Mouse (Mus musculus) heart, embryonic 14.5 days (tissue): ENCODE measurements at regions not wholly inside any gene's neighbourhood (a gene's known extent, or its start where the extent isn't known, plus 50 kb on each side); places are given as distances from the start of the nearest gene placed in this dataset.

Experiments
- ATAC-seq: fragments of 200-750 bp; cut with Nextera tagmentation; 2 replicates; pipeline ENCODE4 v1.8.0; 2017; ENCODE audit warnings: low read depth, moderate TSS enrichment; ENCODE audit not compliant: insufficient number of reproducible peaks, insufficient read depth, low FRiP score
- H3K27ac ChIP-seq, 2 experiments: fragments of 200-500 bp in 1 of 2; fragments of 300-500 bp in 1 of 2; sonication (generic) in 1 of 2; replicated peaks in 1 of 2; 2 replicates each; pipeline ENCODE4 v1.5.1; 2012 to 2014; ENCODE audit warnings: low read depth in 2 of 2, low read length in 2 of 2, control low read depth in 1 of 2, mild to moderate bottlenecking in 1 of 2, mixed read lengths in 1 of 2; ENCODE audit not compliant: control insufficient read depth in 1 of 2, insufficient read depth in 1 of 2
- H3K27me3 ChIP-seq: fragments of 300-500 bp; sonication (generic); 2 replicates; pipeline ENCODE4 v1.6.1; 2014; ENCODE audit warnings: mild to moderate bottlenecking, low read length, control low read depth; ENCODE audit not compliant: control insufficient read depth, insufficient read depth
- H3K36me3 ChIP-seq: fragments of 300-500 bp; sonication (generic); 2 replicates; pipeline ENCODE4 v1.6.1; 2014; ENCODE audit warnings: mild to moderate bottlenecking, control low read depth, low read length, mixed read lengths; ENCODE audit not compliant: control insufficient read depth, insufficient read depth
- H3K4me1 ChIP-seq, 2 experiments: fragments of 200-500 bp in 1 of 2; fragments of 300-500 bp in 1 of 2; sonication (generic) in 1 of 2; 2 replicates each; pipeline ENCODE4 v1.6.1; 2012 to 2014; ENCODE audit warnings: low read length in 2 of 2, control low read depth in 1 of 2, mixed read lengths in 1 of 2; ENCODE audit not compliant: control insufficient read depth in 2 of 2, insufficient read depth in 2 of 2
- H3K4me2 ChIP-seq: fragments of 300-500 bp; sonication (generic); 2 replicates; pipeline ENCODE4 v1.6.1; 2014; ENCODE audit warnings: mild to moderate bottlenecking, low read length
- H3K4me3 ChIP-seq, 2 experiments: fragments of 200-500 bp in 1 of 2; fragments of 300-500 bp in 1 of 2; sonication (generic) in 1 of 2; 2 replicates each; pipeline ENCODE4 v1.5.1; 2012 to 2014; ENCODE audit warnings: low read length in 2 of 2, mild to moderate bottlenecking in 2 of 2, control low read depth in 1 of 2, low read depth in 1 of 2, moderate library complexity in 1 of 2; ENCODE audit not compliant: control insufficient read depth in 1 of 2, insufficient read depth in 1 of 2
- H3K9ac ChIP-seq: fragments of 300-500 bp; sonication (generic); 2 replicates; pipeline ENCODE4 v1.6.1; 2014; ENCODE audit warnings: mild to moderate bottlenecking, low read length
- H3K9me3 ChIP-seq: fragments of 300-500 bp; sonication (generic); 2 replicates; pipeline ENCODE4 v1.6.1; 2016; ENCODE audit warnings: low read length, control low read depth; ENCODE audit not compliant: control insufficient read depth
- WGBS: fragments of 180-500 bp; shearing (Covaris S2); extraction: QIAGEN DNeasy Blood & Tissue Kit; methylation state at CpG from one replicate; pipeline ENCODE4 v1.1.7; 2014; 5-methylcytosine and 5-hydroxymethylcytosine counted together

DNA sequence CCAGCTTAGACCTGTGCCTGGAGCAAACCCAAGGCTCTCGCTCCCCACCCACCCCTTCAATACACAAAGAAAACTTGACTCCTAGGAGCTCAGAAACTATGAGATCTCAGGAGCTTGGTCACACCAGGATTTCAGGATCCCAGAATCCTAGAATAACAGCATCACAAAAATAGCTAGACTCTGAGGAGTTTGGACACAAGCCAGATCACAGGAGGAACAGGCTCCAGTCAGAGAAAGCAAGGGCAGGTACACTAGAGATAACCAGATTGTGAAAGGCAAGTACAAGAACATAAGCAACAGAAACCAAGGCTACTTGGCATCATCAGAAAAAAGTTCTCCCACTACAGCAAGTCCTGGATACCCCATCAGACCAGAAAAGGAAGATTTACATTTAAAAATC is 221.5 kb downstream of the Epha7 start:
- ATAC-seq = no peak
- Histone ChIP-seq H3K4me1 (peaks cover 0 to 6% of the 10 kb centered on the region in 2 experiments; a peak in 1 of 4 replicates), H3K9me3 (no peaks in the 10 kb centered on the region), H3K27ac (no peak overlapping the region), H3K9ac (no peak overlapping the region), H3K4me2 (no peak overlapping the region), H3K4me3 (no peak overlapping the region), H3K27me3 (no peaks in the 10 kb centered on the region), H3K36me3 (no peaks in the 10 kb centered on the region)
- WGBS = 90% methylated on average over 1 of the region's 1 CpGs

DNA sequence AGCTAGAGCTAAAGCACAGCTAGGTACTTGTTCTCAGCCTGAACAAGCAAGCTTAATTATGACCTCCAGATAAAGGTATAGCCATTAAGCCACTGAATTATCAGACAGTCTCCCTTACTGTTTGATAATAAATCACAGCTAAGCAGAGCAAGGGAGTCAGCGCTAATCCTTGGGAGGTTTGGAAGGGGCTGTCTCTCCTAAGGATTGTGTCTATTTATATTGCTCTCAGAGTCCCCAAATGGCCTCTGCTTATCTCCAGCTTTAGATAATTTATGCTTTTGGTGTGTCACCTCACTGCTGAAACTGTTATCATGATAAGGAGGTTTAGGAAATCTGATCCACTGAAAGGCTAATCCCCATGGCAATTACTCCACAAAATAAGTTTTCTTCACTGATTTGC is 227.1 kb downstream of the Epha7 start:
- Histone ChIP-seq H3K36me3 (no peaks in the 10 kb centered on the region), H3K27me3 (no peaks in the 10 kb centered on the region), H3K9me3 (no peaks in the 10 kb centered on the region), H3K4me3 (no peak overlapping the region), H3K4me2 (no peak overlapping the region), H3K27ac (no peak overlapping the region), H3K4me1 (peaks cover 0 to 5% of the 10 kb centered on the region in 2 experiments; a peak in 2 of 4 replicates), H3K9ac (no peak overlapping the region)
- no peak for ATAC-seq
- 3% methylated on average over 1 of the region's 1 CpGs for WGBS

DNA sequence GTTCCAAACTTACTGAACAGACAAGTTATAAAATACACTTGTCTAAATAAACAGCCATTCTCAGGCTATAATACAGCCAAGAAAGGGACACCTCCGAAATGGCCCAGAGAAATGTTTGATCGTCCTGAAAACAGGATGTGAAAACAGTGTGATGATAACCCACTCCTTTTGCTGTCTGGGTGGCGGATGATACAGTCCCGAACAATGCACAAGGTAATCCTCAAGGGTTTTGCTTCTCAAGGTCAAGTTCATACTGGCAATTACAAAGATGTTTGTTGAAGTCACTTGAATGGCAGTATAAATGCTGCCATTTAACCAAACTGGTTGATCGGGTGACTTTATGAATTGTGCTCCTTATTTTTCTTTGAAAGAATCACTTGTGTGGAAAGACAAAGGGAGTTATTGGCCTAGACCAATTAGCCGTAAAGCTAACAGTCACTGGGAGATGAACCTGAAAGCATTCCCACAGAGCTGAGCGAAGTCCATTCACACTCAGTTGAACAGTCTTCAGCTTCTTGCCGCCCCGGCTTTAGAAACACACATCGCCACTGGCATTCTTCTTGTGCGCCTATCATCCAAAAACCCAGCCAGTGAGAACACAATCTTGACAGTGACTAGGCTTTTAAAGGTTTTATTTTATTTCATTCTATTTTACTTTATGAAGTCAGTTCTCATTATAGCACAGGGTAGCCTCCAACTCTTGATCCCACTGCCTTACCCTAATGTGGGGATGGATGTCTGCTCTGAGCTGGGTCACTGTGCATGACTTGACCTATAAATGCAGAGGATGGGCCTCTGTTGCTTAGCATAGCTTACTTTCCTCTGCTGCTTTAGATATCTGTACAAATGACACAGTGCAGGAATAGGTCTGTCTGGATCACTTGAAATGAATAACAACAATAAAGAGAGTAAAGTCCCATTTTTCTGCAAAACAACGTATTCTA is 256.0 kb downstream of the Epha7 start:
- no peak overlapping the region for H3K4me3 ChIP-seq
- H3K9ac ChIP-seq = no peak overlapping the region
- H3K27ac ChIP-seq = no peak overlapping the region
- H3K4me1 ChIP-seq = no peaks in the 10 kb centered on the region
- WGBS = 82% methylated on average over 12 of the region's 12 CpGs
- no peaks in the 10 kb centered on the region for H3K9me3 ChIP-seq
- no peaks in the 10 kb centered on the region for H3K27me3 ChIP-seq
- ATAC-seq = no peak
- H3K4me2 ChIP-seq = no peak overlapping the region
- no peaks in the 10 kb centered on the region for H3K36me3 ChIP-seq

DNA sequence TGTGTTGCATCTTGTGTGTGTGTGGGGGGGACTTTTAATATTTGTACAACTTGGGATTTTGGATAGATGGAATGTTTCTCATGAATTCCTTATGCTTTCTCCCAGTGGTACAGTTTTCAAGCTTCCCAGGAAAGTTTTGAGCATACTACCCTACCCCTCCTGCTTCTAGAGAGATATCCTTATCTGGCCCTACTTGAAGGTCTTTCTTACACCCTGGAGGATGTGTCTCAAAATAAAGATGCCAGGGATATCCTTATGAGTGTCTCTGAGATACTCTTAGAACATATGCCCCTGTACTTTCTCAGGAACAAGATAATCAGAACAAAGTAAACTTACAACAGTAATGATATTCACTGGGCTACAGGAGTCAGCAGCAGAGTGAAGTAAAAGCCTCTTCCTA is 261.3 kb downstream of the Epha7 start:
- H3K4me3 ChIP-seq = no peak overlapping the region
- H3K9me3 ChIP-seq = no peaks in the 10 kb centered on the region
- H3K9ac ChIP-seq = no peak overlapping the region
- no peak overlapping the region for H3K4me2 ChIP-seq
- H3K4me1 ChIP-seq = no peaks in the 10 kb centered on the region
- no peaks in the 10 kb centered on the region for H3K36me3 ChIP-seq
- H3K27me3 ChIP-seq = no peaks in the 10 kb centered on the region
- no peak for ATAC-seq
- no peak overlapping the region for H3K27ac ChIP-seq

DNA sequence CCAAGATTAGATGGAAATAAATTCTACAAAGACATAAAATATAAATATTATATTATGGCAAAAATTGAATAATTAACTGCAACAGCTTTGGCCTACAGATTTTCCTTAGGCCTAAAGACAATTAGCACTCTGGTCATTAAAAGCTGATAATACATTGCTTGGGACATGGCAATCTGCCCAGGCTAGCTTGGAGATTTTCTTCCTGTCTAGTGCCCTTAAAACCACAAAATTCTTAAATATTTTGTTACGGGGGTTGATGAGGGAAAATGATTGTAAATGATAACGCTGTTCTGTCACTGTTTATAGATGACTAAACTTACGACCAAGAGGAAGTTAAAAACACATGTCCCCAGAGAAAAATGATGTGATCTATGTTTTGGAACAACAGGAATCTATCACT is 261.9 kb downstream of the Epha7 start:
- no peaks in the 10 kb centered on the region for H3K4me1 ChIP-seq
- no peaks in the 10 kb centered on the region for H3K36me3 ChIP-seq
- no peak overlapping the region for H3K4me3 ChIP-seq
- no peak overlapping the region for H3K9ac ChIP-seq
- 68% methylated on average over 3 of the region's 3 CpGs for WGBS
- H3K4me2 ChIP-seq = no peak overlapping the region
- H3K27ac ChIP-seq = no peak overlapping the region
- no peaks in the 10 kb centered on the region for H3K9me3 ChIP-seq
- ATAC-seq = no peak
- no peaks in the 10 kb centered on the region for H3K27me3 ChIP-seq

- Histone ChIP-seq H3K4me3 (no peak overlapping the region), H3K27me3 (no peaks in the 10 kb centered on the region), H3K27ac (no peak overlapping the region), H3K4me1 (no peaks in the 10 kb centered on the region), H3K36me3 (no peaks in the 10 kb centered on the region), H3K9me3 (no peaks in the 10 kb centered on the region), H3K9ac (no peak overlapping the region), H3K4me2 (no peak overlapping the region)
- ATAC-seq = no peak
- WGBS = 83% methylated on average over 3 of the region's 3 CpGs
Measured at GRCm38 (mm10) chr4:29076683-29077082, 263.8 kb downstream of the Epha7 start.

DNA sequence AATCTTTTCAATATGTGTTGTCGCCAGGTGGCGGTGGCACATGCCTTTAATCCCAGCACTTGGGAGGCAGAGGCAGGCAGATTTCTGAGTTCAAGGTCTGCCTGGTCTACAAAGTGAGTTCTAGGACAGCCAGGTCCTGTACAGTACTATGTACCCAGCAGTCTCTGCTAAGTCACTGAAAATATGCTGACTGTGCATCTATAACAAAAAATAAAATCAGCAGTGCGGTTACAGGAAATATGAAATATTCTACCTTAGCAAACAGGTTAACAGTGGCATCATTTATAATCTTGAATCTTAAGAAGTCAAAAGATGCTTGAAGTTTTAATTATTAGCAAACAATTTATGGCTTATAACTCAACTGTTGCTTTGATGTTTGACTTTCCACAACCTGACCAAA is 265.5 kb downstream of the Epha7 start:
- H3K36me3 ChIP-seq = no peaks in the 10 kb centered on the region
- H3K4me1 ChIP-seq = no peaks in the 10 kb centered on the region
- H3K4me3 ChIP-seq = no peak overlapping the region
- WGBS = 95% methylated on average over 3 of the region's 3 CpGs
- no peak overlapping the region for H3K4me2 ChIP-seq
- H3K27me3 ChIP-seq = no peaks in the 10 kb centered on the region
- no peak overlapping the region for H3K9ac ChIP-seq
- no peak overlapping the region for H3K27ac ChIP-seq
- H3K9me3 ChIP-seq = no peaks in the 10 kb centered on the region
- ATAC-seq = no peak
